Mouse (Mus musculus): ENCODE measurements around the gene Gm9833. TPM values are rescaled to one million over a fixed set of nuclear protein-coding genes. Genes with fewer than 3 reads are reported as not detected.

Gene Gm9833
- polyA plus RNA-seq, 1 experiment from 2014 or later: 4.5 TPM

DNA sequence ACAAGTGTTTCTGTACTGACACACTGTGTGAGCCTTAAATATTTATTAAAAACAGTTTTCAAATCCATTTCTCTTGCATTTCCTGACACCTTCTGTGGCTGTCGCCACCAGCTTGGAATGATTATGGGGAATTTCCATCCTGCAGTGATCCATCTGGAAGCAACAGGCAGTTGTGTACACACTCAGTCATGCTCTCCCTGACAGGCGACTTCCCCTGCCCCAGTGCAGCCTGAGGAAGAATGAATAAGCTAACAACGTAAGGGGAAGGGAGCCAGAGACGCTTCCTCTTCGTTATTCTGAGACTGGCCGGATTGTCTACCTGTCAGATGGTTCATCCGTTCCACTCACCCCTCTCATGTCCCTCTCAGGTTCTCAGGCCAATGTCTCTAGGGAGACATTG lies 4.6 kb downstream of the Gm9833 start:
- peaks cover 18% of the 10 kb centered on the region for H3K4me1 ChIP-seq
- H3K4me3 ChIP-seq: no peak overlapping the region
- H3K27me3 ChIP-seq (ENCODE audit: low read depth, poor library complexity, severe bottlenecking): peaks cover 3% of the 10 kb centered on the region
- H3K36me3 ChIP-seq: no peaks in the 10 kb centered on the region
- H3K27ac ChIP-seq: no peak overlapping the region
- peak; percentile 45 for DNase-seq (ENCODE audit: low spot score)
- WGBS: 20% methylated on average over 7 of the region's 7 CpGs
- no peaks in the 10 kb centered on the region for H3K9me3 ChIP-seq (replicated peaks)

DNA sequence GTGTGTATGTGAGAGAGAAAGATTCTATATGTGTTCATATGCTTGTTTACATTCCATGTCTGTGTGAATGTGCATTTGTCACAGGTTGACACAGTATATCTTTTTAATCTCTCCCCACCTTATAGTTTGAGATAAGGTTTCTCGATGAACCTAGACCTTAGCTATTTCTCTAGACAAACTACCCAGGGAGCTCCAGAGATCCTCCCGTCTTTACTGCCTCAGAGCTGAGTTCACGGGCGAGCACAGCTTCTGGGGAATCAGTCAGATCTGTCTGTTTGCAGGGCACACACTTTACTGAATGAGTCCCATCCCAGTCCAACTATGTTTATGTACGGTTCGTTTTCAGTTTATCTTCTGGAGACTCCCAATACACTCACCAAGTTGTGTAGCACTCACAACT lies 5.0 kb downstream of the Gm9833 start:
- no peak for DNase-seq (ENCODE audit: low spot score)
- H3K9me3 ChIP-seq (replicated peaks): no peaks in the 10 kb centered on the region
- no peak overlapping the region for H3K27ac ChIP-seq
- no peaks in the 10 kb centered on the region for H3K27me3 ChIP-seq (ENCODE audit: low read depth, poor library complexity, severe bottlenecking)
- H3K36me3 ChIP-seq: no peaks in the 10 kb centered on the region
- WGBS: 73% methylated on average over 6 of the region's 6 CpGs
- H3K4me1 ChIP-seq: peaks cover 18% of the 10 kb centered on the region
- H3K4me3 ChIP-seq: no peak overlapping the region

DNA sequence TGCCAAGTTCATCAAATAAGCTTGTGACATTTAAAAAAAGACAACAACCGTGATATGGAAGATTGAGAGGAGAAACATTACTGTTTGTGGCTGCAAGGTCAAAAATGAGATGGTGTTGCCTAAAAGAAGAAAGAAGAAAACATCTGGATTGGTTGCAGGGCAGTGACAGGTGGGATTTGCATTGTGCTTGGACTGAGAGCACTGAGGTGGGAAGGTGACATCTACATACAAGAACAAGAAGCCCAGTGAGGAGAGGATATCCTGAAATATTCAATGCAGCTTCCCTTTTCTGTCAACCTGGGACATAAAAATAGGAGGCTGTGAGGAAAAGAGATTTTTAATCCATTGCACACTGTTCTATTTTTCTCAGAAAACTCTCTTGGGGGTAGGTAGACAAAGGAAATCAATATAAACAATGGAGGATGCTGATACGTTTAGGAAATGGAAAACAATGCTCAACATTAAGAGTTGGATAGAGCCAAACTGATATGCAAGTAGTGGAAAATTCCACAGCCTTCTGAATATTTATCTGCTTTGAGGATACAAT lies 7.2 kb downstream of the Gm9833 start:
- H3K36me3 ChIP-seq: no peaks in the 10 kb centered on the region
- over 99% methylated on average over 2 of the region's 2 CpGs for WGBS
- H3K4me1 ChIP-seq: peaks cover 18% of the 10 kb centered on the region
- H3K27ac ChIP-seq: no peak overlapping the region
- DNase-seq (ENCODE audit: low spot score): no peak
- H3K4me3 ChIP-seq: no peak overlapping the region
- H3K9me3 ChIP-seq (replicated peaks): no peaks in the 10 kb centered on the region
- no peaks in the 10 kb centered on the region for H3K27me3 ChIP-seq (ENCODE audit: low read depth, poor library complexity, severe bottlenecking)

DNA sequence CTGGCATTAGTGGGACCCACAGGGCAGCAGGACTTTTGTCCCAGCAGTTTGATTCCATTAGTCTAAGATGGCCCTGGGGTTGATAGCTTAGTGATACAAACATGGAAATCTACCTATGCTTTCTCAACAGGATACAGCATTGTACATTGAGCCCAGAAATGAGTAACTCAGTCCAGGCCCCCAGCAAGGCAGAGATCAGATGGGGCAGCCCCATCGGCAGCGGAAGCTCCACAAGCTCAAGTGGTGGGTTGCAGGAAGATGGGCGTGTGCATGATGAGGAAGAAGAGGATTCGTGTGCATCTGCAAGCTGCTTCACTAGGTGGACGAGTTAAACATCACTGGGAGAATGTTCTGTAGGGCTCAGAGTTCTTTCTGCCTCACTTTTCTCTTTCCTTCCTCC lies 11.8 kb downstream of the Gm9833 start:
- Histone ChIP-seq H3K9me3 (replicated peaks) (no peaks in the 10 kb centered on the region), H3K36me3 (no peaks in the 10 kb centered on the region), H3K4me1 (no peaks in the 10 kb centered on the region), H3K27ac (no peak overlapping the region), H3K27me3 (ENCODE audit: low read depth, poor library complexity, severe bottlenecking) (no peaks in the 10 kb centered on the region), H3K4me3 (no peak overlapping the region)
- no peak for DNase-seq (ENCODE audit: low spot score)
- WGBS: 91% methylated on average over 5 of the region's 5 CpGs

DNA sequence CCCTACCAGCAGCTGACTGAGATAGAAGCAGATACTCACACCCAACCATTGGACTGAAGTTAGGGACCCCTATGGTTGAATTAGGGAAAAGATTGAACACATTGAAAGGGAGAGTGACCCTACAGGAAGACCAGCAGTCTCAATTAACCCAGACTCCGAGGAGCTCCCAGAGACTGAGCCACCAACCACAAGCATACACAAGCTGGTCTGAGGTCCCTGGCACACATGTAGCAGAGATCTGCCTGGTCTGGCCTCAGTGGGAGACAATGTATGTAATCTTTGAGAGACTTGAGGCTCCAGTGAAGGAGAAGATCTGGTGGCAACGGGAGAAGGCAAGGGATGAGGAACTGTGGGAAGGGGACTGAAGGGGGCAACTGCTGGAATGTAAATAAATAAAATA lies 23.7 kb downstream of the Gm9833 start:
- H3K4me1 ChIP-seq: no peaks in the 10 kb centered on the region
- H3K27me3 ChIP-seq (ENCODE audit: low read depth, poor library complexity, severe bottlenecking): no peaks in the 10 kb centered on the region
- DNase-seq (ENCODE audit: low spot score): no peak
- 89% methylated on average over 2 of the region's 2 CpGs for WGBS
- no peak overlapping the region for H3K4me3 ChIP-seq
- no peak overlapping the region for H3K27ac ChIP-seq
- H3K9me3 ChIP-seq (replicated peaks): no peaks in the 10 kb centered on the region
- H3K36me3 ChIP-seq: no peaks in the 10 kb centered on the region

DNA sequence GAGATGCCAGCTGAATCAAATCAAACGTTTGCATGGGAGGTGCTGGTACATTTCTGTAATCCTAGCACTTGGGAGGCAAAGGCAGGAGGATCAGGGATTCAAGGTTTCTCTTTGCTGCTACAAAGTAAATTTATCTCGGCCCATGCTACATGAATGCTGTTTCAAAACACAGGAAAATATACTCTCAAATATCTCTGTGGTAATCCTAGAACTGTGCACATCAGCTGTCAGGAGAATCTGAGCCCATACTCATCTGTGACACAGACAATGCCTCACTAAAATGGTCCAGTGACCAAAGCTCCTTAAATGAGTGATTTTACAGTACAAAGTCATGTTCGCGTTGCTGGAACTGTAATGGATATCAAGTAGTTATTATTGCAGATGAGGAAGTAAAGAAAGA lies 24.3 kb downstream of the Gm9833 start:
- Histone ChIP-seq H3K36me3 (no peaks in the 10 kb centered on the region), H3K4me3 (no peak overlapping the region), H3K4me1 (no peaks in the 10 kb centered on the region), H3K9me3 (replicated peaks) (no peaks in the 10 kb centered on the region), H3K27me3 (ENCODE audit: low read depth, poor library complexity, severe bottlenecking) (no peaks in the 10 kb centered on the region), H3K27ac (no peak overlapping the region)
- no peak for DNase-seq (ENCODE audit: low spot score)
- 87% methylated on average over 4 of the region's 4 CpGs for WGBS

DNA sequence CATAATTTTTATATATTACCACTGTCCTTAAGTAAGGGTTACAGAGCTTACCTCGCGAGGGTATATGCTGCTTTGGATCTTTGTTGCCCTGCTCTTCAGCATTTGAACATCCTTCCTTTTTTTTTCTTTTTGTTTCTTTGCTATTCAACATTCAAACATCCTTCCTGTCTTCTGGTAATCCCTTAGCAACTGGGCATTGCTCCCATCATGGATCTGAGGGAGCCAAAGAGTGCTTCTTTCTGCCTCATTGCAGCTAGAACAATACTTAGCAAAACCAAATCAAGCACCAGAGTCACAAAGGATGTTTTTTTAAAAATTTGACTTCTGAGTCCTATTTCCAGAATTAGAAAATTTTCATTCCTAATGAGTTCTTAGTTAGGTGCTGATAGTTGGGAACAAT lies 24.8 kb downstream of the Gm9833 start:
- Histone ChIP-seq H3K9me3 (replicated peaks) (no peaks in the 10 kb centered on the region), H3K27me3 (ENCODE audit: low read depth, poor library complexity, severe bottlenecking) (no peaks in the 10 kb centered on the region), H3K27ac (no peak overlapping the region), H3K4me3 (no peak overlapping the region), H3K36me3 (no peaks in the 10 kb centered on the region), H3K4me1 (no peaks in the 10 kb centered on the region)
- DNase-seq (ENCODE audit: low spot score): no peak
- WGBS: 95% methylated on average over 2 of the region's 2 CpGs

DNA sequence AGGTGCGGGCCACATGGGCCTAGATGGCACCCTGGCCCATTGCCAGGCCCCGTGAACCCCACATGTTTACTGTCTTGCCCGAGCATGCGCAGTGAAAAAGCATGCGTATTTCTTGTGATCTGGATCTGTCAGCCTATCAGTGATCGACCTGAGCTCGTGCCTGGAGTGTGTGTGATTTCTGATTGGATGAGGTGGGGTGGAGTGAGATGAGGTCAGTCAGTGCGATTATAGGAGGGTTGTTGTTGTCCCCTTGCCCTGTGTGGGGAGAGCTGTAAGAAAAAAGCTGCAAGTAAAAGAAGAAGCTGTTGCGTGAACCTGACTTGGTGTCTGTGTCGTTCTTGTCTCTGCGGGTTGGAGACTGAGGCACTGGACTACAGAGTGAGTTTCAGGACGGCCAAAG lies 28.6 kb downstream of the Gm9833 start:
- Histone ChIP-seq H3K9me3 (replicated peaks) (no peaks in the 10 kb centered on the region), H3K27ac (no peak overlapping the region), H3K36me3 (no peaks in the 10 kb centered on the region), H3K4me1 (no peaks in the 10 kb centered on the region), H3K4me3 (no peak overlapping the region), H3K27me3 (ENCODE audit: low read depth, poor library complexity, severe bottlenecking) (no peaks in the 10 kb centered on the region)
- no peak for DNase-seq (ENCODE audit: low spot score)
- WGBS: 95% methylated on average over 12 of the region's 12 CpGs

DNA sequence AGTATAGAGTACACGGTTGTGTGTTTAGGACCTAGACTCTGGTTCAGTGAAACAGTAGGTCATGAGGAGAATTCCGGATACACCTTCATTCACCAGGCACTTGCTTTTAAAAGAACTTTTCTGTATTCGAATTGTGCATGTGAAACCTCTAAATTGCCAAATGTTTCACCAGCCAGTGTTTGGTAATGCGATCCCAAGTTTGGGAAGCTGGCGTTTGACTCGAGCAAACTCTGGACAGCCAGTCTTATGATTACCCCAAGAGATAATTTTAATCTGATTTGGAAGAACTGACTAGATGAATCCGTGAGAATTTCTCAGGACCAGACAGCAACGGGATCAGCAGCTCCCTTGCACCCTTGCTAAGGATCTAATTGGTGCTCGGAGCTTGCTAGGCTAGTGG lies 33.3 kb downstream of the Gm9833 start:
- Histone ChIP-seq H3K27ac (no peak overlapping the region), H3K4me3 (no peak overlapping the region), H3K4me1 (no peaks in the 10 kb centered on the region), H3K9me3 (replicated peaks) (no peaks in the 10 kb centered on the region), H3K27me3 (ENCODE audit: low read depth, poor library complexity, severe bottlenecking) (no peaks in the 10 kb centered on the region), H3K36me3 (no peaks in the 10 kb centered on the region)
- DNase-seq (ENCODE audit: low spot score): no peak
- 91% methylated on average over 9 of the region's 9 CpGs for WGBS

DNA sequence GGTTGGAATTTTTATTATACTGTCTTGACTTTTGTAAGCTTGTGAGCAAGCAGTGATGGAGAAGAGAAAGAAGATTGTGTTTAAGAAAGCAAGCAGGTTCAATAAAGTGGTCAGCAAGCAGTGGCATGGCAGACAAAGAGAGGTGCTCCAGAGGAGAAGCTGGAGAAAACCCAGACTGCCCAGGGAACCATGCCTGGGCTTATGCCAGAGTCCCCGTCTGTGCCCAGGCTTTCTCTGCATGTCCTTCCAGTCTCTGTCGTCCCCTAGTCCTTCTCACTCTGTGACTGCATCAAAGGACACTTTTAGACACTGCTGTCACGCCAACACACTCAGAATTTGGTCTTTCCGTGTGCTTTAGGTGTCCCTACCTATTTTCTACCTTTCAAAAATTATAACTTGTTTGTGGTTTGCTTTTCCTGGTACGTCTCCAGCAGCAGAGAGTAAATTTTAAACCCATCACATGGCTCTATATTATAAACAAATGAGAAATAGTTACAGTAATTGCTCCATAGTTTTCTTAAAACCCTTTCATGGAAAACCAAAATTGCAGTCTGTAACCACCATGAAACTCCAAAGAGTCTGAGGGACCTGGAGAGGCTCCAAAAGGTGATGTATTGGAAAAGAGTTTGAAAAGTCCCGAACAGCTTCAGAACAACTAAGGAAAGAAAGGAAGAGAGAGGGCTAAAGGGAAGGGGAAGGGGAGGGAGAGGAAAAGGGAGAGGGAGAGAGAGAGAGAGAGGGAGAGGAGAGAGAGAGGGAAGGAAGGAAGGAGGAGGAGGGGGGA lies 34.2 kb downstream of the Gm9833 start:
- WGBS: 89% methylated on average over 6 of the region's 6 CpGs
- H3K9me3 ChIP-seq (replicated peaks): no peaks in the 10 kb centered on the region
- H3K4me1 ChIP-seq: no peaks in the 10 kb centered on the region
- no peaks in the 10 kb centered on the region for H3K36me3 ChIP-seq
- no peak overlapping the region for H3K4me3 ChIP-seq
- DNase-seq (ENCODE audit: low spot score): no peak
- H3K27ac ChIP-seq: no peak overlapping the region
- no peaks in the 10 kb centered on the region for H3K27me3 ChIP-seq (ENCODE audit: low read depth, poor library complexity, severe bottlenecking)

DNA sequence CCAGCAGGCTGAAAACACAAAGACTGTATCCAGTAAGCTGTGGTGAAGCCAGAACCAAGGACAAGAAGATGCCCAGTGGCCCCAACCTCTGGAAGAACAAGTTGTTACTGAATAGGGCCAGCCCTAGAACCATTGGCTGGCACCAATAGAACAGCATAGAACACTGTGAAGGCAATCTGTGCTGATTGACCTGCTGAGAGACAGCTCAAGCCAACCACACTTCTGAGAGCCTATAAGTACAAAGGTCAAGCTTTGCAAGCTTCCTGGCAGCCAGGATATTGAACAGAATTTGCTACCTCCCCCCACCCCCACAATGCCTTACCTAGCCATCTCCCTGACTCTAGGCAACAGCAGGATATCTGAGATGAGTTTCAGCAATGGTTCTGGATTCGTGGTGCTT lies 35.7 kb downstream of the Gm9833 start:
- 89% methylated on average over 1 of the region's 1 CpGs for WGBS
- Histone ChIP-seq H3K4me1 (no peaks in the 10 kb centered on the region), H3K4me3 (no peak overlapping the region), H3K9me3 (replicated peaks) (no peaks in the 10 kb centered on the region), H3K36me3 (no peaks in the 10 kb centered on the region), H3K27me3 (ENCODE audit: low read depth, poor library complexity, severe bottlenecking) (no peaks in the 10 kb centered on the region), H3K27ac (no peak overlapping the region)
- DNase-seq (ENCODE audit: low spot score): no peak

DNA sequence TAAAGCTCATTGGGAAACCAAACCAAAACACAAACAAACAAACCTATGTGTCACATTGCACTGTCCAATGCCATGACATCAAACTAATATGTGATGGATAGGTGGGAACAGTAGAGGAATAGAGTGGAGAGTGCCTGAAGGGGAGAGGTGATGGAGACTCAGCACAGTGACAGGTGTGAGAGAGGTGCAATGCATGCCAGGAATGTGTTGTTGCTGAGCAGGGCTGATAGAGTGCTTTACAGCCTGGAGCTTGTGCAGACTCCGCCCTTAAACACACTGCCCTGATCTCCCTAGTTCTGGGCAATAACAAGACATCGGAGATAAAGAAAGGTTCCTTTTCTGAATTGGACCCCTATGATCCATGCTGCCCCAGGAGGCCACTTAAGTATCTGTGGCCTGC lies 36.2 kb downstream of the Gm9833 start:
- Histone ChIP-seq H3K9me3 (replicated peaks) (no peaks in the 10 kb centered on the region), H3K4me3 (no peak overlapping the region), H3K27me3 (ENCODE audit: low read depth, poor library complexity, severe bottlenecking) (no peaks in the 10 kb centered on the region), H3K27ac (no peak overlapping the region), H3K4me1 (no peaks in the 10 kb centered on the region), H3K36me3 (no peaks in the 10 kb centered on the region)
- no peak for DNase-seq (ENCODE audit: low spot score)
- 86% methylated on average over 2 of the region's 2 CpGs for WGBS

DNA sequence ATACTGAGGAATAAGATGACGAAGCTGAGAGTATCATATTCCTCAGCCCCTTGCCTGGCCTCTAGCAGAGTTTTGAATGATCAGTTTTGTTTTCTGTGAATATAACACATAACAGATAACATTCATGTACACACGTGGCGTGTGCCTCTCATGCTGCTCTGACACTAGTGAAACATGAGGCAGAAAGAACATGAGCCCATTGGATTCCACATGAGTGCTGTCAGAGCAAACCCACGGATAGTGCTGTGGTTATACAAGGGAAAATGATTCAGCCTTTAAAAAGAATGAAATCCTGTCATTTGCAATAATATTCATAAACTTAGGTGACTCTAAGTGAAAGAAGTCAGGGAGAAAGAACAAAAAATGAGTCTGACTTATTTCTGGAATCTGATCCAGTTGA lies 37.4 kb downstream of the Gm9833 start:
- Histone ChIP-seq H3K9me3 (replicated peaks) (no peaks in the 10 kb centered on the region), H3K4me3 (no peak overlapping the region), H3K27ac (no peak overlapping the region), H3K27me3 (ENCODE audit: low read depth, poor library complexity, severe bottlenecking) (no peaks in the 10 kb centered on the region), H3K4me1 (no peaks in the 10 kb centered on the region), H3K36me3 (no peaks in the 10 kb centered on the region)
- no peak for DNase-seq (ENCODE audit: low spot score)
- WGBS: 87% methylated on average over 4 of the region's 4 CpGs

DNA sequence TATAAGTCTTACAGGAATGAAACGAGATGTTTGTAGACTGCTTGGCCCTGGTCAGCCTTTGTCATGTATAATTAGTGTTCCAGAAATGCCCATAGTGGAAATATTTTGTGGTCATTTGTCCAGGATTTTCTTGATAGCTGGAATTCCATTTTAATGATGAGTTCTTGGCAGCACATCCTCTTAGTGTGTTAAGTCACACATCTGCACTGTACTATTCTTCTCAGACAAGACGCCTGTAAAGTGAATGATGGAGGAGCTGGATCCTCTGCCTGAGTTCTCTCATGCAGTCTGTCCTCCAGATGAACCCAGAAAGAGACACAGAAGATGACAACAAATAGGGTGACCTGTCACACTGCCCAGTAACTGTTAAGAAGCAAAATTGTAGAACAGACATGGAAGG lies 38.1 kb downstream of the Gm9833 start:
- H3K27me3 ChIP-seq (ENCODE audit: low read depth, poor library complexity, severe bottlenecking): no peaks in the 10 kb centered on the region
- no peaks in the 10 kb centered on the region for H3K9me3 ChIP-seq (replicated peaks)
- 82% methylated on average over 2 of the region's 2 CpGs for WGBS

More for the DNA sequence above, 38.1 kb downstream of the Gm9833 start:
- Histone ChIP-seq H3K4me1 (no peaks in the 10 kb centered on the region), H3K27ac (no peak overlapping the region), H3K36me3 (no peaks in the 10 kb centered on the region), H3K4me3 (no peak overlapping the region)
- DNase-seq (ENCODE audit: low spot score): no peak

Data from limb, embryonic 10.5 days (tissue).